Mouse (Mus musculus) urinary bladder, adult 2 months (tissue): ENCODE measurements around the gene Snn. TPM values are rescaled to one million over a fixed set of nuclear protein-coding genes. Genes with fewer than 3 reads are reported as not detected.

Experiments used
- DNase-seq: peaks from one replicate; pipeline ENCODE4 v3.0.0; 2022; ENCODE audit warnings: low spot score
- polyA plus RNA-seq: library from polyadenylated mRNA; depleted of rRNA; stranded (reverse); fragments of >200 nt; gene quantifications from 2 replicates; pipeline ENCODE4 v1.2.3, GENCODE M21; 2012

The Snn gene
- polyA plus RNA-seq, 1 experiment, result 17.6 TPM

GRCm38 (mm10) chr16:11047130-11047529, 13.6 kb upstream of the Snn start:
- no peak for DNase-seq

GRCm38 (mm10) chr16:11050226-11050625, 10.5 kb upstream of the Snn start:
- DNase-seq, result no peak

GRCm38 (mm10) chr16:11051134-11051533, 9.6 kb upstream of the Snn start:
- no peak for DNase-seq

- no peak for DNase-seq
Observed at GRCm38 (mm10) chr16:11054409-11054808, 6.3 kb upstream of the Snn start.

GRCm38 (mm10) chr16:11054871-11055270, 5.9 kb upstream of the Snn start:
- no peak for DNase-seq

- no peak for DNase-seq
Observed at GRCm38 (mm10) chr16:11055916-11056315, 4.8 kb upstream of the Snn start.

GRCm38 (mm10) chr16:11062794-11063721, 2.3 kb downstream of the Snn start:
- DNase-seq, result peak; percentile 78

GRCm38 (mm10) chr16:11064341-11064740, 3.6 kb downstream of the Snn start:
- no peak for DNase-seq

GRCm38 (mm10) chr16:11064742-11065141, 4.0 kb downstream of the Snn start:
- no peak for DNase-seq

- no peak for DNase-seq
Observed at GRCm38 (mm10) chr16:11065431-11065830, 4.7 kb downstream of the Snn start.

GRCm38 (mm10) chr16:11066029-11066832, 5.5 kb downstream of the Snn start, which contains the start of gene Litaf:
TSS of gene Litaf (minus strand) at chr16:11066157.
- DNase-seq, result peak; percentile 90

- no peak for DNase-seq
Observed at GRCm38 (mm10) chr16:11066833-11067191, 6.1 kb downstream of the Snn start.

- no peak for DNase-seq
Observed at GRCm38 (mm10) chr16:11068666-11069065, 7.9 kb downstream of the Snn start.

- no peak for DNase-seq
Observed at GRCm38 (mm10) chr16:11069271-11069670, 8.5 kb downstream of the Snn start.

GRCm38 (mm10) chr16:11069710-11070420, 9.1 kb downstream of the Snn start:
- no peak for DNase-seq

- no peak for DNase-seq
Observed at GRCm38 (mm10) chr16:11071176-11071575, 10.4 kb downstream of the Snn start.

GRCm38 (mm10) chr16:11071887-11072286, 11.1 kb downstream of the Snn start:
- DNase-seq, result no peak

- no peak for DNase-seq
Observed at GRCm38 (mm10) chr16:11072454-11072853, 11.7 kb downstream of the Snn start.

GRCm38 (mm10) chr16:11073060-11073459, 12.3 kb downstream of the Snn start:
- peak; percentile 16 for DNase-seq

- DNase-seq, result no peak
Observed at GRCm38 (mm10) chr16:11077601-11078201, 17.0 kb downstream of the Snn start.

- DNase-seq, result no peak
Observed at GRCm38 (mm10) chr16:11078216-11078869, 17.6 kb downstream of the Snn start.
